12 mouse cellular contexts compared by ENCODE assay signal in genomic region chr7:100844385-100845025, GRCm38 (mm10). TPM values are rescaled to one million over a fixed set of nuclear protein-coding genes. Genes with fewer than 3 reads are reported as not detected.
DNase-seq lines count a peak whose midpoint lies in the region; ATAC-seq and TF ChIP-seq lines count a peak whose summit lies in the region.
"Had no signal": no experiment of that assay in that cellular context is flagged by ENCODE, and none has a peak within 500 bp of the region (broad histone marks: within the 10 kb centered on the region; RNA-seq: fewer than 3 reads in every experiment).

No protein-coding gene starts in this region.

- no peak overlapping the region for H3K4me3 ChIP-seq in heart, embryonic 11.5 days (ENCODE audit: low read depth, low read length)
- H3K4me3 ChIP-seq in liver, embryonic 14.5 days (ENCODE audit: insufficient read depth in 1 of 2, low read depth in 2 of 2, low read length in 2 of 2): peak overlapping the region; percentile 30 to 49
- H3K4me3 ChIP-seq: forebrain, embryonic 15.5 days; midbrain, embryonic 10.5 days had no signal

- no peak for ATAC-seq in heart, embryonic 11.5 days (replicated peaks; ENCODE audit: insufficient number of reproducible peaks, low FRiP score, low TSS enrichment)
- peak; percentile 93 for ATAC-seq in liver, embryonic 14.5 days (ENCODE audit: insufficient read depth)
- no peak for ATAC-seq in monocyte, adult 5-6 weeks (replicated peaks; ENCODE audit: insufficient number of reproducible peaks, low FRiP score, low TSS enrichment, poor library complexity, severe bottlenecking)
- ATAC-seq in granulocyte monocyte progenitor cell, adult 5-6 weeks (replicated peaks; ENCODE audit: poor library complexity, severe bottlenecking): no peak
- ATAC-seq: forebrain, embryonic 15.5 days had no signal

- H3K9ac ChIP-seq in heart, embryonic 11.5 days (ENCODE audit: low read depth, low read length): no peak overlapping the region
- H3K9ac ChIP-seq in liver, embryonic 14.5 days (replicated peaks): peak overlapping the region; percentile 80
- H3K9ac ChIP-seq: forebrain, embryonic 15.5 days had no signal

- H3K27me3 ChIP-seq in heart, embryonic 11.5 days (ENCODE audit: control insufficient read depth, insufficient read depth, low read length): no peaks in the 10 kb centered on the region
- H3K27me3 ChIP-seq in liver, embryonic 14.5 days (ENCODE audit: control insufficient read depth, insufficient read depth, low read length): no peaks in the 10 kb centered on the region
- H3K27me3 ChIP-seq: forebrain, embryonic 15.5 days had no signal

- TF ChIP-seq EP300 in liver, embryonic 14.5 days (IDR thresholded peaks at IDR 0.05; ENCODE audit: low read depth): peak; percentile 99

- no peaks in the 10 kb centered on the region for H3K9me3 ChIP-seq in heart, embryonic 11.5 days (replicated peaks; ENCODE audit: control insufficient read depth, low read length)
- H3K9me3 ChIP-seq in liver, embryonic 14.5 days (ENCODE audit: control insufficient read depth, low read length): no peaks in the 10 kb centered on the region; the same call in 1 of the 2 replicates
- H3K9me3 ChIP-seq: forebrain, embryonic 15.5 days; midbrain, embryonic 10.5 days had no signal

- 29% methylated on average over 2 of the region's 2 CpGs for WGBS in heart, embryonic 11.5 days (ENCODE audit: insufficient replicate concordance)
- WGBS in liver, embryonic 14.5 days (ENCODE audit: insufficient replicate concordance): 19% methylated on average over 2 of the region's 2 CpGs

- H3K36me3 ChIP-seq in heart, embryonic 11.5 days (ENCODE audit: control insufficient read depth, insufficient read depth, low read length): no peaks in the 10 kb centered on the region
- H3K36me3 ChIP-seq in liver, embryonic 14.5 days (replicated peaks; ENCODE audit: control insufficient read depth, insufficient read depth, low read depth): peaks cover 41% of the 10 kb centered on the region
- H3K36me3 ChIP-seq: forebrain, embryonic 15.5 days had no signal

- H3K27ac ChIP-seq in heart, embryonic 11.5 days (ENCODE audit: low read depth, low read length): peak overlapping the region; percentile 36; the same call in 1 of the 2 replicates
- H3K27ac ChIP-seq in liver, embryonic 14.5 days: peak overlapping the region; percentile 99
- H3K27ac ChIP-seq: forebrain, embryonic 15.5 days; midbrain, embryonic 10.5 days had no signal

- DNase-seq in heart, postnatal 25 days (ENCODE audit: low spot score): no peak
- DNase-seq in spleen, adult 12 weeks (ENCODE audit: low spot score): peak; percentile 64
- DNase-seq in spleen, adult 18-20 months: no peak
- peak; percentile 95 to 98 (median 97) for DNase-seq in liver, embryonic 14.5 days (ENCODE audit: low read depth in 3 of 3, low spot score in 3 of 3)
- no peak for DNase-seq in retina, postnatal 1 day
- DNase-seq: cerebellum, postnatal 36 days; kidney, adult 18-20 months had no signal

- 0 out of 2 replicates have a peak overlapping the region, but pooled peaks have one; percentile 17 for H3K4me2 ChIP-seq in heart, embryonic 11.5 days
- H3K4me2 ChIP-seq in liver, embryonic 14.5 days (ENCODE audit: low read depth): peak overlapping the region; percentile 93
- H3K4me2 ChIP-seq: forebrain, embryonic 15.5 days had no signal

- peaks cover 22% of the 10 kb centered on the region for H3K4me1 ChIP-seq in heart, embryonic 11.5 days (ENCODE audit: control insufficient read depth, insufficient read depth, low read length)
- peaks cover 45 to 52% of the 10 kb centered on the region in 2 experiments for H3K4me1 ChIP-seq in liver, embryonic 14.5 days (replicated peaks; ENCODE audit: control insufficient read depth in 2 of 2, insufficient read depth in 2 of 2, low read length in 1 of 2)

- no peak for TF ChIP-seq CTCF in liver, embryonic 14.5 days (IDR thresholded peaks at IDR 0.05; ENCODE audit: low read depth)

- intact Hi-C loops in heart, postnatal 25 days (cut with DNase I): loop anchor here (5.0 kb wide), 1 partner anchor 43 kb away; no protein-coding TSS in a partner anchor

RNA-seq across cellular contexts. Expression of gene Relt, which starts 18.7 kb away (rescaled TPM):
- 2.3 and 3.0 TPM in 2 replicates for polyA plus RNA-seq in heart, embryonic 11.5 days (2014; fragmentation: Nextera tagmentation; extraction: Ambion mirVana)
- 1 to 10 TPM; 2.4 to 3.0 TPM for total RNA-seq in heart, postnatal 25 days (2021)
- 12.2 and 17.2 TPM in 2 replicates for polyA plus RNA-seq in liver, embryonic 14.5 days (2012; rRNA removed)
- polyA plus RNA-seq in liver, embryonic 14.5 days (2014; fragmentation: Nextera tagmentation; extraction: Ambion mirVana): 11.7 and 14.7 TPM in 2 replicates
- 22.5 to 31.8 TPM (median 26.4 TPM) in 3 replicates for total RNA-seq in monocyte, adult 5-6 weeks (2017)
- total RNA-seq in granulocyte monocyte progenitor cell, adult 5-6 weeks (2014; fragmentation: Nextera tagmentation): 12.5 and 13.4 TPM in 2 replicates
- 9.8 and 12.1 TPM in 2 replicates for total RNA-seq in granulocyte monocyte progenitor cell, adult 5-6 weeks (2017)

Comparison
In these comparisons a context has a peak if more than half of its experiments do, and no peak if none do; other contexts are left out.
1. DNase-seq: peak in spleen, adult 12 weeks (single experiment) and liver, embryonic 14.5 days (3 of 3); none in heart, postnatal 25 days (single experiment), spleen, adult 18-20 months (0 of 2) and retina, postnatal 1 day (single experiment).